Mouse (Mus musculus): ENCODE measurements around the gene Hist1h1e.
"Not testable (repeated sequence)": the region's sequence is repeated elsewhere in the genome, so short reads cannot be mapped to it uniquely, and the experiment has no call there.

- not testable (repeated sequence) for TF ChIP-seq CTCF (IDR thresholded peaks at IDR 0.05; ENCODE audit: control insufficient read depth, insufficient read depth, insufficient replicate concordance, low read depth, low read length); POLR2A (IDR thresholded peaks at IDR 0.05; ENCODE audit: control insufficient read depth, low read depth, low read length)
Measured at GRCm38 (mm10) chr13:23574546-23575170, 47.7 kb downstream of the Hist1h1e start.

Measured in testis, adult 2 months (tissue).